Mouse (Mus musculus) megakaryocyte, adult 5-6 weeks (primary cell): ENCODE data around the gene 2510009E07Rik. TPM values are rescaled to one million over a fixed set of nuclear protein-coding genes. Genes with fewer than 3 reads are reported as not detected.

Experiments used
- total RNA-seq, 2 experiments: library from RNA; stranded (forward) in 1 of 2; stranded (reverse) in 1 of 2; fragments of 153-499, 151-499 nt in 1 of 2; fragments of 221-1000, 200-1000 nt in 1 of 2; gene quantifications; 2 replicates each; pipeline versions ENCODE4 v1.2.3 to v1.2.4; 2015 to 2017

Gene 2510009E07Rik
- total RNA-seq, 2 experiments from 2014 or later = 0.60 to 1.3 TPM

Other genes starting within 250 kb of the 2510009E07Rik start
- gene Ehhadh, start 93.1 kb upstream of the 2510009E07Rik start, total RNA-seq (2015) = 1.3 TPM in 2 replicates
- gene Ehhadh, start 93.1 kb upstream of the 2510009E07Rik start, total RNA-seq (2017) = 0.81 and 1.6 TPM in 2 replicates
- gene Map3k13, start 99.7 kb upstream of the 2510009E07Rik start, total RNA-seq (2015) = 0.04 TPM in 1 of 2 replicates, not detected in the other
- gene Map3k13, start 99.7 kb upstream of the 2510009E07Rik start, total RNA-seq (2017) = 0.08 TPM in 1 of 2 replicates, not detected in the other